Mouse (Mus musculus): ENCODE results near the gene Cby1.

- TF ChIP-seq CTCF (IDR thresholded peaks at IDR 0.05; ENCODE audit: borderline replicate concordance, extremely low read depth, insufficient read depth, insufficient read length): no peak
- TF ChIP-seq POLR2A (IDR thresholded peaks at IDR 0.05; ENCODE audit: borderline replicate concordance, extremely low read depth, insufficient read depth, insufficient read length, poor library complexity, severe bottlenecking): no peak
These were observed 41.9 kb upstream of the Cby1 start for GRCm38 (mm10) chr15:79617135-79617534.
